Mouse (Mus musculus) thymus, adult 2 months (tissue): ENCODE measurements at regions not wholly inside any gene's neighbourhood (a gene's known extent, or its start where the extent isn't known, plus 50 kb on each side); places are given as distances from the start of the nearest gene placed in this dataset.

ENCODE experiments used
- DNase-seq: peaks from one replicate; pipeline ENCODE4 v3.0.0; 2021
- H3K27ac ChIP-seq: fragments of 200-500 bp; 2 replicates; pipeline ENCODE4 v1.5.1; 2012; ENCODE audit warnings: low read length, control low read depth; ENCODE audit not compliant: control insufficient read depth, insufficient read depth
- H3K27me3 ChIP-seq: fragments of 200-500 bp; 2 replicates; pipeline ENCODE4 v1.6.1; 2012; ENCODE audit warnings: mild to moderate bottlenecking, low read length, moderate library complexity, mixed read lengths; ENCODE audit not compliant: control insufficient read depth, insufficient read depth
- H3K36me3 ChIP-seq: fragments of 200-500 bp; 2 replicates; pipeline ENCODE4 v1.6.1; 2012; ENCODE audit warnings: mild to moderate bottlenecking, low read length, moderate library complexity; ENCODE audit not compliant: control insufficient read depth, insufficient read depth
- H3K4me1 ChIP-seq: fragments of 200-500 bp; replicated peaks from 2 replicates; pipeline ENCODE4 v1.6.1; 2012; ENCODE audit warnings: low read length; ENCODE audit not compliant: control insufficient read depth, insufficient read depth
- H3K4me3 ChIP-seq: fragments of 200-500 bp; 2 replicates; pipeline ENCODE4 v1.5.1; 2012; ENCODE audit warnings: mild to moderate bottlenecking, low read length, control low read depth, moderate library complexity; ENCODE audit not compliant: control insufficient read depth, insufficient read depth
- CTCF ChIP-seq: fragments of 200-500 bp; IDR thresholded peaks from 2 replicates; pipeline ENCODE4 v1.5.1; 2012; ENCODE audit warnings: mild to moderate bottlenecking, control low read depth, low read length, moderate library complexity, borderline replicate concordance; ENCODE audit not compliant: control insufficient read depth, poor library complexity, insufficient read depth; ENCODE audit errors: extremely low read depth
- POLR2A ChIP-seq: fragments of 200-500 bp; IDR thresholded peaks from 2 replicates; pipeline ENCODE4 v1.6.1; 2012; ENCODE audit warnings: mild to moderate bottlenecking, low read length, control low read depth, moderate library complexity; ENCODE audit not compliant: control insufficient read depth, poor library complexity, insufficient read depth; ENCODE audit errors: extremely low read depth
- WGBS: fragments of 180-500 bp; shearing (Covaris S2); methylation state at CpG from one replicate; pipeline ENCODE4 v1.1.7; 2018; 5-methylcytosine and 5-hydroxymethylcytosine counted together

DNA sequence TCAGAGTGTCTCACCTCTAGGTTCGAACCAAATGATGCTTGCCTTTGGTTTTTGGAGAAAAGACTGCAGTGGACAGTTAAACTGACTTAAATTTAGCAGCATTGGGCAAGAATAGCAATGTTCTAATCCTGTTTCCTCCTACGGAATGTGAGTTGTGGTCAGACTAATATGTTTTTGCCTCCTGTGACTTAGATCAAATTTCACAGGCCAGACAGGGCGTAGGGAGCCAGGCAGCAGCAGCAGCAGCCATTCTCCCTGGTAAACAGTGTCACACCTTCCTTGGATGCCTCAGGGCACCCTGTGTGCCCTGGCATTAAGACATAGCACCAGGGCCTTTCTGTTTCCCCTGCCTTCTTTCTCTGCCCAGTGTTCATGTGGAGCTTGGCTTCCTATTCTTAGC lies 323.7 kb upstream of the Rasgrp1 start:
- H3K36me3 ChIP-seq = no peaks in the 10 kb centered on the region
- H3K4me3 ChIP-seq = no peak overlapping the region
- 73% methylated on average over 3 of the region's 3 CpGs for WGBS
- H3K4me1 ChIP-seq = no peaks in the 10 kb centered on the region
- TF ChIP-seq POLR2A = no peak
- TF ChIP-seq CTCF = no peak
- no peaks in the 10 kb centered on the region for H3K27me3 ChIP-seq
- no peak for DNase-seq
- no peak overlapping the region for H3K27ac ChIP-seq

DNA sequence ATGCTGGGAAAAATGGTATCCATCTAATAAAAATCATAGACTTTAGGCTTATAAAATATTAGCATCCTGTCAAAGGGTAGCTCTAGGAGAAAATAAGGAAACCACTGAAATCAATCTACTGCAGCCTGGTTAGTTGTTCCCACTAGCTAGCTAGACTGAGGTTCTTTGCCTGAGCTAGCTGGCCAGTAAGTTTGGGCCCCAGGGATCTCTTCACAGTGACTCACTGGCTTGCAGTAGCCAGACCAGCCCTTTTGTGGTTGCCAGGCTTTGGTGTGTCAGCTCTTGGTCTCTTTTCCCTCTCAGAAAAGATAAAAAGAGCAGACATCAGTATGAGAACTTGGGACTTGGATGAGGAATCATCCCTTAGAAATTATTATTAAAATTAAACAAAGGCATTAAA lies 325.3 kb upstream of the Rasgrp1 start:
- Histone ChIP-seq H3K27ac (no peak overlapping the region), H3K4me1 (no peaks in the 10 kb centered on the region), H3K4me3 (no peak overlapping the region), H3K27me3 (no peaks in the 10 kb centered on the region), H3K36me3 (no peaks in the 10 kb centered on the region)
- TF ChIP-seq POLR2A = no peak
- DNase-seq = no peak

DNA sequence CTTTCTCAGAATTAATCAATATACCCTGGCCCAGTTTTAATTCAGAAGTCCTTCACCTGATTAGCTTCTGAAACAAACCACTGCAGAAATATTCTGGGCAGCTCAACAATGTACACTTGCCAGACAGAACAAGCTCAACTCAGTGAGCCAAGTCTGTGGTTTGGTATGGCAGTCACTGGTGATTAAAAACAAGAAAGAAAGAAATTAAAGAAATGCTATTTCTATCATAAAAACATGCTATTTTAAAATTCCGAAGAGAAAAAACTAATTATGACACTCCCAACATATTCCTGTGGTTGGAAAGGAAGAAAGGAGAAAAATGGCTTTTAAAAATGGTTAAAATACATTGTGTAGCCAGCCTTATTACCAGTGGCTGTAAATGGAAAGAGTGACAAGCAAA lies 332.1 kb upstream of the Rasgrp1 start:
- no peaks in the 10 kb centered on the region for H3K36me3 ChIP-seq
- DNase-seq = no peak
- WGBS = 72% methylated on average over 1 of the region's 1 CpGs

DNA sequence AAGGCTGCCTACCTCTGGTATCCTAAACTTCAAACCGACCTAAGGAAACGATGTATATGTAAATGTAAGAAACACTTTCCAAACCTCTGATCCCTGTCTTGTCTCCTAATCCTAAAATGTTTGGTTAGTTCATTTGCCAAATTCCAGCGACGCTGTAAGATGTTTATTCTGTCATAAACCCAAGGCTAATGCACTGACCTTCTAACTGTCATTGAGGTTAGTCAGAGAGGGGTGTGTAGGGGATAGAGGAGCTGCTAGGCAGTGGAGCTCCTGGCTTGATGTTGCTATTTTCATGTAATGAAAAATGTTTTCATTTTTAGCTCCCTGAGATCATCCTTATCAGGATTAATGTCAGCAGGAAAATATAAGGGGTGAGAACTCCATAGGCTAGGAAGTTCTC lies 335.8 kb upstream of the Rasgrp1 start:
- Histone ChIP-seq H3K27me3 (no peaks in the 10 kb centered on the region), H3K27ac (no peak overlapping the region), H3K4me3 (no peak overlapping the region), H3K36me3 (no peaks in the 10 kb centered on the region), H3K4me1 (no peaks in the 10 kb centered on the region)
- DNase-seq = no peak
- 84% methylated on average over 4 of the region's 4 CpGs for WGBS
- no peak for TF ChIP-seq CTCF
- no peak for TF ChIP-seq POLR2A

More for the DNA sequence above, 332.1 kb upstream of the Rasgrp1 start:
- H3K27me3 ChIP-seq = no peaks in the 10 kb centered on the region
- H3K27ac ChIP-seq = no peak overlapping the region
- H3K4me3 ChIP-seq = no peak overlapping the region
- TF ChIP-seq POLR2A = no peak
- no peak for TF ChIP-seq CTCF
- no peaks in the 10 kb centered on the region for H3K4me1 ChIP-seq

DNA sequence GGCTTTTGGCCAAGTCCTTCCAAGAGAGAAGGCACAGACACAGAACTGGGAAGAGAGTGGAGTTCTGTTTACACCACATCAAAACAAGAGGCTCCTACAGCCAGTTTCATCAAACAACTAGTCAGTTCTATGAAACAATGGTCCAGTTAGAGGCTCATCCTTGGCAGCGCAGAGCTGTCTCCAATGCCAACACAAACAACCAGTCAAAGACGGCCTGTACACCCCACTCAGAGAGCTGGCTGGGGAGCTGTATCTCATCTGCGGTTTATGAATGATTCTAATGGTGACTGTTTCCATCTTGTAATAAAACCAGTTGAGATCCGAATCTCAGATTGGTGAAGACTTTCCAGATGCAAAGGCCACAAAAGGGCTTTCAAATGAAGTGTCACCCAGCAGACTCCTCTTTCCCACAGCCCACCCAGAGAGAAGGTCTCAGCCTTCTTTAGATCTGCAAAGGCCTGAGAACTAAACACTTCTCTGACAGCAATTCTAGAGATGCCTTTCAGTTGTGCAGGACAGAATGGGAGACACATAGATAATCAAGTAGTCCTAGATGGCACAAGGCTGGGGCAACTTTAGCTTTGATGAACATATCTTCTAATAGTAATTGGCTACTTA lies 343.1 kb upstream of the Rasgrp1 start:
- Histone ChIP-seq H3K27ac (no peak overlapping the region), H3K4me3 (no peak overlapping the region), H3K36me3 (no peaks in the 10 kb centered on the region), H3K27me3 (no peaks in the 10 kb centered on the region), H3K4me1 (no peaks in the 10 kb centered on the region)
- WGBS = 93% methylated on average over 4 of the region's 4 CpGs
- DNase-seq = no peak
- TF ChIP-seq CTCF = no peak
- no peak for TF ChIP-seq POLR2A

DNA sequence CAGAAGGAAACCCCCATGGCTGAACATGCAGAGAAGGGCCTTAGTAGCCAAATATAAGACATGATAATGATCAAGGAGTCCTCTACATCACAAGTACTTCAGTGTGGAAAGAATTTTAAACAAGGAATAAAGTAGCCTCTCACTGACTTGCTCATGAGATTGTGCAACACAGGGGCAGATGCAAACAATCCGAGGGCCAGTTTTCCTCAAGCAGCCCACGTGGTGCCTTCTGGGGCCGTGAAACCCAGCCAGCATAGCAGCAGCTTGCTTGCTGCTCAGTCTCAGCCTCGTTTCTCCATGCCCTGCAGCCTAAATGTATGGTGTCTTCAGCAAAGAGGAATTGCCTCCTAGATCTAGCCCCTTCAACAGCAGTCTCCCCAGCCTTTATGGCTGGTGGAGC lies 350.7 kb upstream of the Rasgrp1 start:
- Histone ChIP-seq H3K36me3 (no peaks in the 10 kb centered on the region), H3K27me3 (no peaks in the 10 kb centered on the region), H3K4me3 (no peak overlapping the region), H3K27ac (no peak overlapping the region), H3K4me1 (no peaks in the 10 kb centered on the region)
- WGBS = 78% methylated on average over 4 of the region's 4 CpGs
- DNase-seq = no peak
- TF ChIP-seq POLR2A (no peak), CTCF (no peak)

DNA sequence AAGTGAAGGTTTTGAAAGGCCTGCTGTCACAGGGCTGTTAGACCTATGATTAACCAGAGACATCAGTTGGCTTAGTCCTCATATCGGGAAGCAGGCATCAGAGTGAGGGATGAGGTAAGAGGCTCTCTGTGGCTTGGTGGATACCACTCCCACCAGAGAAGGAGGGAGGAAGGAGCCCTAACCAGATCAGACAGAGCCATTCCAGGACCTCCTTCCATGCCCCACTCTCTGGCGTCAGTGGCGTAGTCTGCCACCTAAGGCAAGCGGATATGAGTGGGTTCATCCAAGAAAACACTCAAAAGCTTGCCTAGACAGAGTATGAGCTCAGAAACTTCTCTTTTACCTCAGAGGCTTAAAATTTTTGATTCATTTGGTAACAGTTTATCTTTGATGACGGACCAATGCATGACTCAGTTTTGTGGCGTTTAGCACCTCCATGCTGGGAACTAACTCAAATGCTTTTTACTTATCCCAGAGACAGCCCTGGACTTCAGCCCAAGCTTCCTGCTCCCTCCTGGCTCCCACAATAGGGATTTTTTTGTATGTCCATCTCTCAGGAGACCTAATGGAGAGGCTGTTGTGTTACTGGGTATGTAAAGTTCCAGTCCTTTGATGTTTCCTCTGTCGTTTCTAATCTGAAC lies 367.5 kb upstream of the Rasgrp1 start:
- no peaks in the 10 kb centered on the region for H3K27me3 ChIP-seq

More for the DNA sequence above, 367.5 kb upstream of the Rasgrp1 start:
- no peaks in the 10 kb centered on the region for H3K36me3 ChIP-seq
- no peak overlapping the region for H3K4me3 ChIP-seq
- WGBS = 95% methylated on average over 7 of the region's 7 CpGs
- H3K27ac ChIP-seq = no peak overlapping the region
- no peaks in the 10 kb centered on the region for H3K4me1 ChIP-seq
- DNase-seq = no peak
- TF ChIP-seq POLR2A = no peak
- TF ChIP-seq CTCF = no peak
